In the genomic region with DNA sequence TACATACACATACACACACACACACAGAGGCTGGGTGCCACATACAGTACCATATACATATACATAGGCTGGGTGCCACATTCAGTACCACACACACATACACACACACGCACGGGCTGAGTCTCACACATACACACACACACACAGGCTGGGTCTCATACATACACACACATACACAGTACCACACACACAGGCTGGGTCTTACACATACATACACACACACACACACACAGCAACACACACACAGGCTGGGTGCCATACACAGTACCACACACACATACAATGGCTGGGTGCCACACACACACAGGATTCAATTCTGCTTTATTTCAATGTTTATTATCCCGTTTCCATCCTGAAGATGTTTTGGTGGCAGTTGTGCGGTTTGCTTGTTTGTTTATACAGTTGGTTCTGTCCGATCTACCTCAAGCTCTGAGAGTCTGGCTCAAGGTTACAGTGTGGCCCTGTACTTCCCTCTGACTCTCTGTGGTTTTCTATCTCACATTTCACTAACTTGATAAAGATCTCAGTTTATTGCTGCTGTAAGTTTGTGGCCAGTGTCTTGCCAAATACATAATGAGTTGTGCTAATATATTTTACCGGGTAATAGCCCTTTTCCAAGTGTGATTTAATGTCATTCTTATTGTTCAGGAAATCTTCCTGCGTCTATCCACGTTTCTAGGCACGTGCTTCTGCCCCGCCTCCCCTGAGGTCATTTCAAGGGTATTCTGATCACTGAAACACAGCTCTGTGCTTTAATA, we compare ENCODE assay signal across 12 mouse cellular contexts.
DNase-seq lines count a peak whose midpoint lies in the region; ATAC-seq and TF ChIP-seq lines count a peak whose summit lies in the region.
"Had no signal": no experiment of that assay in that cellular context is flagged by ENCODE, and none has a peak within 500 bp of the region (broad histone marks: within the 10 kb centered on the region; RNA-seq: fewer than 3 reads in every experiment).

No protein-coding gene starts in this region.

- 54% methylated on average over 10 of the region's 10 CpGs for WGBS in liver, embryonic 12.5 days (ENCODE audit: insufficient replicate concordance)
- WGBS in forebrain, postnatal 0 days, result 55% methylated on average over 10 of the region's 10 CpGs
- 49% methylated on average over 10 of the region's 10 CpGs for WGBS in limb, embryonic 11.5 days

- intact Hi-C loops in left cerebral cortex, postnatal 14 days (cut with DNase I), result no loop called here

- TF ChIP-seq CTCF in forebrain, postnatal 0 days (IDR thresholded peaks at IDR 0.05; ENCODE audit: low read depth), result no peak

- ATAC-seq in liver, embryonic 12.5 days, result peak; percentile 35; the same call in 1 of the 2 replicates
- peak; percentile 16; the same call in 1 of the 2 replicates for ATAC-seq in forebrain, postnatal 0 days
- peak; percentile 56 for ATAC-seq in limb, embryonic 11.5 days (ENCODE audit: insufficient number of reproducible peaks, low FRiP score, low TSS enrichment, low read depth)

- H3K4me1 ChIP-seq in liver, embryonic 12.5 days, result no peaks in the 10 kb centered on the region; the same call in 1 of the 2 replicates
- H3K4me1 ChIP-seq in forebrain, postnatal 0 days (ENCODE audit: insufficient read depth), result no peaks in the 10 kb centered on the region
- peaks cover 24% of the 10 kb centered on the region for H3K4me1 ChIP-seq in limb, embryonic 11.5 days (ENCODE audit: control insufficient read depth, insufficient read depth, low read length)

- no peaks in the 10 kb centered on the region for H3K36me3 ChIP-seq in liver, embryonic 12.5 days
- no peaks in the 10 kb centered on the region for H3K36me3 ChIP-seq in forebrain, postnatal 0 days (ENCODE audit: insufficient read depth)
- no peaks in the 10 kb centered on the region for H3K36me3 ChIP-seq in limb, embryonic 11.5 days (ENCODE audit: control insufficient read depth, insufficient read depth, low read length)
- H3K36me3 ChIP-seq: limb, embryonic 15.5 days had no signal

- no peaks in the 10 kb centered on the region for H3K27me3 ChIP-seq in liver, embryonic 12.5 days (replicated peaks)
- H3K27me3 ChIP-seq in forebrain, postnatal 0 days (ENCODE audit: insufficient read depth, low read length), result no peaks in the 10 kb centered on the region
- no peaks in the 10 kb centered on the region for H3K27me3 ChIP-seq in limb, embryonic 11.5 days (ENCODE audit: control insufficient read depth, insufficient read depth, low read length)
- H3K27me3 ChIP-seq: limb, embryonic 15.5 days had no signal

- DNase-seq in liver, result no peak
- DNase-seq in T-cell, adult 2 months (ENCODE audit: low spot score), result peak; percentile 2
- no peak for DNase-seq in forebrain, postnatal 0 days
- no peak for DNase-seq in limb, embryonic 11.5 days (ENCODE audit: low spot score)
- no peak for DNase-seq in left cerebral cortex, postnatal 14 days (ENCODE audit: low spot score in 2 of 2)
- DNase-seq in left cerebral cortex, adult 18-20 months (ENCODE audit: low spot score in 2 of 2), result no peak
- no peak for DNase-seq in layer of hippocampus, postnatal 10 days (ENCODE audit: low spot score in 2 of 2)
- DNase-seq: heart, adult 18-20 months; right cerebral cortex, postnatal 25 days had no signal

- H3K9me3 ChIP-seq in liver, embryonic 12.5 days (replicated peaks), result no peaks in the 10 kb centered on the region
- H3K9me3 ChIP-seq in forebrain, postnatal 0 days (ENCODE audit: low read length), result no peaks in the 10 kb centered on the region
- H3K9me3 ChIP-seq in limb, embryonic 11.5 days (ENCODE audit: control insufficient read depth, low read length), result no peaks in the 10 kb centered on the region
- H3K9me3 ChIP-seq: limb, embryonic 15.5 days had no signal

- H3K27ac ChIP-seq in liver, embryonic 12.5 days, result no peak overlapping the region
- no peak overlapping the region for H3K27ac ChIP-seq in forebrain, postnatal 0 days (ENCODE audit: low read depth, low read length)
- no peak overlapping the region for H3K27ac ChIP-seq in limb, embryonic 11.5 days (replicated peaks; ENCODE audit: low read depth, low read length)
- H3K27ac ChIP-seq: limb, embryonic 15.5 days; macrophage had no signal

- no peak overlapping the region for H3K4me2 ChIP-seq in liver, embryonic 12.5 days
- no peak overlapping the region for H3K4me2 ChIP-seq in forebrain, postnatal 0 days (ENCODE audit: low read depth)
- no peak overlapping the region for H3K4me2 ChIP-seq in limb, embryonic 11.5 days (ENCODE audit: low read depth, severe bottlenecking)
- H3K4me2 ChIP-seq: limb, embryonic 15.5 days had no signal

- no peak overlapping the region for H3K9ac ChIP-seq in liver, embryonic 12.5 days
- H3K9ac ChIP-seq in forebrain, postnatal 0 days, result no peak overlapping the region
- H3K9ac ChIP-seq in limb, embryonic 11.5 days (ENCODE audit: low read length), result no peak overlapping the region
- H3K9ac ChIP-seq: limb, embryonic 15.5 days had no signal

- H3K4me3 ChIP-seq in liver, embryonic 12.5 days, result no peak overlapping the region
- no peak overlapping the region for H3K4me3 ChIP-seq in forebrain, postnatal 0 days (ENCODE audit: low read depth, low read length)
- H3K4me3 ChIP-seq in limb, embryonic 11.5 days (ENCODE audit: low read depth, low read length), result no peak overlapping the region
- H3K4me3 ChIP-seq: limb, embryonic 15.5 days had no signal
